Mouse (Mus musculus) lung, adult 2 months (tissue): ENCODE data around the gene Klhl5.

Experiments used
- CTCF ChIP-seq: fragments of 200-500 bp; IDR thresholded peaks from 2 replicates; pipeline ENCODE4 v1.5.1; 2011; ENCODE audit warnings: mild to moderate bottlenecking, low read length, control low read depth; ENCODE audit not compliant: insufficient read depth
- POLR2A ChIP-seq: fragments of 200-500 bp; IDR thresholded peaks from 2 replicates; pipeline ENCODE4 v1.6.1; 2011; ENCODE audit warnings: low read depth, mild to moderate bottlenecking, control low read depth, low read length, borderline replicate concordance; ENCODE audit errors: extremely low read depth

DNA sequence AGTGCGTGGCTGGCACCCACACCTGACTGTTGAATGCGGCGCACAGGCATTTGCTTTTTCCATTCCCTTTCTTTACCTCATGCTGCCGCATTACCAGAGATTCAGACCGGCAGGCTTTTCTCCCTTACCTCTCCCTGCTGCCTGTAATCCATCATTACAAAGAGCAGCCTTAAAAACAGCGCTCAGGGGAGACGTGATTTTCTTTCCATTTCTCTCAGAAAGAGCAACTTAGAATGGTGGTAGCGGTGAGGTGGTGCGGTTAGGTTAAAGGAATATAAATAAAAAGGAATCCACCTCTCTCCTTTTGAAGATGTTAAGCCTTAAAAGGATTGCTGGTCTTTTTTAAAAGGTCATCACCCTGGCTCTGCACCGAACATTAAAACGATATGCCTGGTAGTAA, 37.5 kb upstream of the Klhl5 start:
- TF ChIP-seq CTCF (no peak), POLR2A (no peak)
